Mouse (Mus musculus) small intestine, adult 2 months (tissue): Measurements from ENCODE around the gene Gale.

Source experiments
- CTCF ChIP-seq: fragments of 200-500 bp; IDR thresholded peaks from 2 replicates; pipeline ENCODE4 v1.5.1; 2012; ENCODE audit warnings: low read depth, mild to moderate bottlenecking, control low read depth, inconsistent platforms, low read length, moderate library complexity, mixed read lengths; ENCODE audit not compliant: insufficient replicate concordance, insufficient read length; ENCODE audit errors: extremely low read depth
- POLR2A ChIP-seq: fragments of 200-500 bp; IDR thresholded peaks from 2 replicates; pipeline ENCODE4 v1.6.1; 2012; ENCODE audit warnings: low read depth, mild to moderate bottlenecking, control low read depth, inconsistent platforms, low read length, moderate library complexity

DNA sequence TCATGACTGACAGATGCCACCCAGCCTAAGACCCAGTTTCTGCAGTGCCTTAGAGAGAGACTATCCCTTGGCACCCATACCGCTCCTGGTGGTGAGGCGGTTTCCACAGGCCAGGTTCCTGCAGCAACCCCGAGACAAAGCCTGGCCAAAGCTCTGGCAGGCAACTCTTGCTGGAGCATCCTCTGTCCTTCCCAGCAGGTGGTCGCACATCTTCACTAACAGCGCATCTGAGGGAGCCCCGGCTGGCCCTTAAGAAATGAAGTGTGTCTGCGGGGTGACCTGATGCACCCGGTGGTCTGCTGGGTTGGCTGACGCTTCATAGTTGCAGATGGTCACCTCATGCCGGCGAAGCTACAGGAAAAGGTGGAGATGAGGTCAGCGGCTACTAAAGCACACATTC lies 12.6 kb downstream of the Gale start:
- TF ChIP-seq POLR2A (no peak), CTCF (no peak)
